Mouse (Mus musculus): ENCODE measurements around the gene Pnn.

- TF ChIP-seq CTCF (IDR thresholded peaks at IDR 0.05; ENCODE audit: borderline replicate concordance, extremely low read depth, insufficient read depth, insufficient read length): 0 out of 2 replicates have a peak, but pooled peaks have one; percentile 15
- no peak for TF ChIP-seq POLR2A (IDR thresholded peaks at IDR 0.05; ENCODE audit: borderline replicate concordance, extremely low read depth, insufficient read depth, insufficient read length, poor library complexity, severe bottlenecking)
Observed at GRCm38 (mm10) chr12:59032101-59032500, 34.6 kb upstream of the Pnn start.

Data from brain, embryonic 14.5 days (tissue).